Mouse (Mus musculus) myocyte (in vitro differentiated cells): ENCODE measurements around the gene Pptc7. TPM values are rescaled to one million over a fixed set of nuclear protein-coding genes. Genes with fewer than 3 reads are reported as not detected.
A peak's percentile ranks its signal among the peaks of the same experiment; 100 is the strongest.

Experiments used
- H3K27me3 ChIP-seq: one replicate; pipeline ENCODE4 v1.6.1; 2011; ENCODE audit not compliant: control insufficient read depth, insufficient read depth, insufficient read length
- H3K36me3 ChIP-seq: one replicate; pipeline ENCODE4 v1.6.1; 2011; ENCODE audit not compliant: control insufficient read depth, insufficient read depth
- H3K4me2 ChIP-seq: one replicate; pipeline ENCODE4 v1.6.1; 2011; ENCODE audit warnings: low read depth, control low read depth
- H3K4me3 ChIP-seq: one replicate; pipeline ENCODE4 v1.5.1; 2011; ENCODE audit warnings: mild to moderate bottlenecking, control low read depth, moderate library complexity
- H3K79me2 ChIP-seq: one replicate; pipeline ENCODE4 v1.6.1; 2011; ENCODE audit not compliant: control insufficient read depth, insufficient read depth
- H3ac ChIP-seq: one replicate; pipeline ENCODE4 v1.6.1; 2011; ENCODE audit not compliant: control insufficient read depth, insufficient read length
- CEBPB ChIP-seq: IDR thresholded peaks from 2 replicates; pipeline ENCODE4 v1.6.1; 2011; ENCODE audit warnings: mild to moderate bottlenecking, moderate library complexity; ENCODE audit not compliant: poor library complexity, insufficient read depth, severe bottlenecking
- E2F4 ChIP-seq: IDR thresholded peaks from one replicate; pipeline ENCODE4 v1.6.1; 2011; ENCODE audit warnings: mild to moderate bottlenecking, control low read depth, moderate library complexity; ENCODE audit not compliant: insufficient read depth
- MAX ChIP-seq: IDR thresholded peaks from one replicate; pipeline ENCODE4 v1.6.1; 2011; ENCODE audit warnings: low read depth, mild to moderate bottlenecking, control low read depth
- MYOD1 ChIP-seq, 3 experiments: IDR thresholded peaks; one replicate each; pipeline ENCODE4 v1.6.1; 2011; ENCODE audit warnings: control low read depth in 2 of 3, low read depth in 2 of 3, mild to moderate bottlenecking in 2 of 3, moderate library complexity in 1 of 3; ENCODE audit not compliant: insufficient read length in 2 of 3, control insufficient read depth in 1 of 3
- MYOG ChIP-seq, 3 experiments: IDR thresholded peaks; one replicate each; pipeline ENCODE4 v1.6.1; 2011; ENCODE audit warnings: control low read depth in 2 of 3, low read depth in 2 of 3, mild to moderate bottlenecking in 2 of 3; ENCODE audit not compliant: insufficient read length in 2 of 3, control insufficient read depth in 1 of 3, insufficient read depth in 1 of 3
- POLR2A ChIP-seq: IDR thresholded peaks from one replicate; pipeline ENCODE4 v1.6.1; 2011; ENCODE audit warnings: low read depth, mild to moderate bottlenecking, control low read depth, moderate library complexity; ENCODE audit not compliant: insufficient read length
- POLR2AphosphoS2 ChIP-seq: IDR thresholded peaks from one replicate; pipeline ENCODE4 v1.6.1; 2011; ENCODE audit warnings: low read depth, control low read depth; ENCODE audit not compliant: insufficient read length
- REST ChIP-seq: IDR thresholded peaks from one replicate; pipeline ENCODE4 v1.6.1; 2011; ENCODE audit warnings: mild to moderate bottlenecking, control low read depth, moderate library complexity; ENCODE audit not compliant: insufficient read depth, insufficient read length
- SRF ChIP-seq: IDR thresholded peaks from one replicate; pipeline ENCODE4 v1.6.1; 2011; ENCODE audit warnings: low read depth; ENCODE audit not compliant: control insufficient read depth, insufficient read length
- TCF12 ChIP-seq: IDR thresholded peaks from one replicate; pipeline ENCODE4 v1.6.1; 2011; ENCODE audit warnings: mild to moderate bottlenecking, control low read depth; ENCODE audit not compliant: poor library complexity, insufficient read depth, severe bottlenecking
- TCF3 ChIP-seq: IDR thresholded peaks from one replicate; pipeline ENCODE4 v1.6.1; 2011; ENCODE audit warnings: low read depth, control low read depth; ENCODE audit not compliant: insufficient read length
- USF1 ChIP-seq: IDR thresholded peaks from one replicate; pipeline ENCODE4 v1.6.1; 2011; ENCODE audit warnings: low read depth, mild to moderate bottlenecking, control low read depth, moderate library complexity
- polyA plus RNA-seq: library from polyadenylated mRNA; unstranded; fragments of >200 nt; fragmentation: generic; extraction: Trizol; gene quantifications from one replicate; pipeline ENCODE4 v1.2.1, GENCODE M21; 2012; ENCODE audit warnings: missing spikeins

Gene Pptc7
- polyA plus RNA-seq, 1 experiment = 6.2 TPM

DNA sequence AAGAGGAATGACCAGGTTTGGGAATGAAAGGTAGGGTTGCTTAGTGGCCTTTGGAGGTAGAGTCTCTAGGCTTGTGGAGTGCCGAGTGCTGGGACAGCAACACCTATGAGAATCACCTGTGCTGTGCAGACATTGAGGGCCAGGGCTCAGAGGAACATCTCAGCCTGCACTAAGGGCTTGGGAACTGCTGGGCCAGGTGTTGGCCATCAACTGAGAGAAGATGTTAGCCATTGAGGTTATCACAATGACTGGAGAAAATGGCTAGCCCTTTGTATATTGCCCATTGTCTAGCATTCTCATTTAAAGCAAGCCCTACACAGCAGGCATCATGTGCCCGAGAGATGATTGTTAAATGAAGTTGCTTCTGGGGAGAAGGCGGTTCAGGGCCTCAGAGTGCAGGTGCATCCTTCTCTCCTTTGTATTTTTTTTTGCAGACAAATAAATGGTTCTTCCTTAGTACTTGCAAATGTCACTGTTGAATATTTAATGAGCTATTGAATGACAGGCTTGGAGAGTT, 10.1 kb downstream of the Pptc7 start:
- H3K79me2 ChIP-seq = peaks cover 84% of the 10 kb centered on the region
- H3K4me2 ChIP-seq = no peak overlapping the region
- H3K4me3 ChIP-seq = no peak overlapping the region
- no peaks in the 10 kb centered on the region for H3K36me3 ChIP-seq
- no peak overlapping the region for H3ac ChIP-seq
- no peaks in the 10 kb centered on the region for H3K27me3 ChIP-seq
- TF ChIP-seq MYOD1 (IDR thresholded peaks at IDR 0.05; ENCODE audit: control insufficient read depth in 1 of 3, insufficient read length in 2 of 3, low read depth in 2 of 3) = no peak
- no peak for TF ChIP-seq REST

GRCm38 (mm10) chr5:122295113-122295935, 11.2 kb downstream of the Pptc7 start:
- Histone ChIP-seq H3K4me2 (no peak overlapping the region), H3ac (no peak overlapping the region), H3K27me3 (no peaks in the 10 kb centered on the region), H3K36me3 (no peaks in the 10 kb centered on the region), H3K79me2 (peaks cover 73% of the 10 kb centered on the region), H3K4me3 (no peak overlapping the region)
- TF ChIP-seq USF1 (no peak), MAX (no peak), MYOG (IDR thresholded peaks at IDR 0.05; ENCODE audit: control insufficient read depth in 1 of 3, insufficient read depth in 1 of 3, insufficient read length in 2 of 3, low read depth in 2 of 3) (no peak), POLR2AphosphoS2 (no peak), REST (no peak), CEBPB (no peak), POLR2A (no peak), MYOD1 (IDR thresholded peaks at IDR 0.05; ENCODE audit: control insufficient read depth in 1 of 3, insufficient read length in 2 of 3, low read depth in 2 of 3) (no peak), E2F4 (no peak), SRF (no peak), TCF3 (no peak), TCF12 (no peak)

GRCm38 (mm10) chr5:122300071-122300518, 15.9 kb downstream of the Pptc7 start:
- Histone ChIP-seq H3K36me3 (no peaks in the 10 kb centered on the region), H3ac (no peak overlapping the region), H3K79me2 (peaks cover 63% of the 10 kb centered on the region), H3K27me3 (no peaks in the 10 kb centered on the region), H3K4me2 (peak overlapping the region; percentile 71), H3K4me3 (no peak overlapping the region)
- TF ChIP-seq CEBPB (peak; percentile 62; the same call in 1 of the 2 replicates), TCF3 (no peak)

DNA sequence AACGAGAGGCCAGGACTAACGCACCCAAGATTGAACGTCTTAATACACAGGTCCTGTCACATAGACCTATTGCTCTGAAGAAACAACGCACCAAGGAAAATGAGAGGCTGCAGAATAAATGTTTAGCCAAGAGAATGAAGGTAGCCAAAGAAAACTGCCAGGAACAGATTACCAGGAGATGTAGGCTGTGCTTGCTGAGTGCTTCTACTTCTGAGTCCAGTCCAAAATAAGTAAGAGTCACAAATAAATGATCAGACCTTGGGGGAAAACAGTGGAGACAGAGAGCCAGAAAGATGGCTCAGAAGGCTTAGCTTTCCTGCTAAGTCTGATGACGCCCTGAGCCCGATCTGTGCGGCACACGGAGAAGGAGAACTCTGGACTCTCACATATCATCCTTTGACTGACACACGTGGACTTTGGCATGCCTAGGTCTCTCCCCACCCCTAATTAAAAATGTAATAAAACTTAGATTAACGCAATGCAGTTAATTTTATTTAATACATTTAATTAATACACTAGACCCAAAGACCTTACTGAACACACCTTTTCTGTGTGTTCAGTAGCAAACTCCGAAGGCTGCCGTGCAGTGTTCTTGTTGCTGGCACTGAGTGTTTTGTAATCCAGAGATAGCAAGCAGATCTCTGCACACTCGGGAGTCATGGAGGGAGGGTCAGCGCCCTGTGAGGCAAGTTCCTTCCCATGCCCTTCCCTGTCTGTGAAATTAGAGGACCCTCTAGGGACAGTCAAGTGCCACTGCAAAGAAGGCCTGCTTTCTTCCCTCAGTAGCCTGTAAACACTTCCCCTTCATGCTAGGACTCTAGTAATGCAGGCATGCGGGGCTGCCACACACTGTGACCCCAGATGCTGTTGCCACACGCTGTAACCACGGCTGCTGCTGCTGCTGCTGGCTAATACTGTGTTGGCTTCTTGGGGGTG, 18.9 kb downstream of the Pptc7 start:
- no peak overlapping the region for H3K4me3 ChIP-seq
- TF ChIP-seq TCF3 = no peak
- no peak for TF ChIP-seq MYOD1 (IDR thresholded peaks at IDR 0.05; ENCODE audit: control insufficient read depth in 1 of 3, insufficient read length in 2 of 3, low read depth in 2 of 3)
- TF ChIP-seq CEBPB = no peak
- no peak for TF ChIP-seq USF1
- TF ChIP-seq MAX = no peak
- TF ChIP-seq POLR2A = no peak
- no peak for TF ChIP-seq TCF12
- TF ChIP-seq MYOG (IDR thresholded peaks at IDR 0.05; ENCODE audit: control insufficient read depth in 1 of 3, insufficient read depth in 1 of 3, insufficient read length in 2 of 3, low read depth in 2 of 3) = no peak
- no peak for TF ChIP-seq REST
- no peak for TF ChIP-seq POLR2AphosphoS2
- no peak for TF ChIP-seq E2F4
- TF ChIP-seq SRF = no peak
- no peaks in the 10 kb centered on the region for H3K27me3 ChIP-seq
- no peaks in the 10 kb centered on the region for H3K36me3 ChIP-seq
- peaks cover 45% of the 10 kb centered on the region for H3K79me2 ChIP-seq
- H3ac ChIP-seq = no peak overlapping the region
- peak overlapping the region; percentile 62 for H3K4me2 ChIP-seq

DNA sequence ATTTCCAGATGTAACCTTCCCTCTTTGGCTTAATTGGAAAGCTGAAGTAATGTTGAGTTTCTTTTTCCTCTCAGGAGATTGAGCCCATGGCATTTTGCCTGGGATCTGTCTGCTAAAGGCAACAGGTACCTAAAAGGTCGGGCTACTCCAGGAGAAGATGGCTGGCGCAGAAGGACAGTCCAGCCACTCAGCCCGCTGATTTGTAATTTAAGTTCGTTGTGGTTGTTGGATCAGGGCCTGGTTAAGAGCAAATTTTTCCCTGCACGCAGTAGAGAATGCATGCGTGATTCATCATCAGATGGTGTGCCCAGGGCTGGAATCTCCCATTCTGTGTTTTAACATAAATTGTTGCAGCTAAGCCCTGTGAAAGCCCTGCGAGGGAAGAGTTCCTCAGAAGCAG, 19.8 kb downstream of the Pptc7 start:
- TF ChIP-seq MAX (no peak), E2F4 (no peak), SRF (no peak), MYOD1 (IDR thresholded peaks at IDR 0.05; ENCODE audit: control insufficient read depth in 1 of 3, insufficient read length in 2 of 3, low read depth in 2 of 3) (no peak), TCF12 (no peak), REST (no peak), USF1 (no peak), POLR2A (no peak), CEBPB (no peak), MYOG (IDR thresholded peaks at IDR 0.05; ENCODE audit: control insufficient read depth in 1 of 3, insufficient read depth in 1 of 3, insufficient read length in 2 of 3, low read depth in 2 of 3) (no peak), TCF3 (no peak), POLR2AphosphoS2 (no peak)
- Histone ChIP-seq H3K4me3 (no peak overlapping the region), H3K36me3 (no peaks in the 10 kb centered on the region), H3K27me3 (no peaks in the 10 kb centered on the region), H3ac (no peak overlapping the region), H3K4me2 (peak overlapping the region; percentile 62), H3K79me2 (peaks cover 37% of the 10 kb centered on the region)
